Mouse (Mus musculus): ENCODE results near the gene Ltbp3.

- TF ChIP-seq CTCF (IDR thresholded peaks at IDR 0.05; ENCODE audit: low read depth) (peak; percentile 95), EP300 (optimal IDR thresholded peaks at IDR 0.05) (no peak)
Measured at GRCm38 (mm10) chr19:5786441-5787114, 45.9 kb downstream of the Ltbp3 start.
